Mouse (Mus musculus): ENCODE results near the gene Auts2.

Auts2 gene

DNA sequence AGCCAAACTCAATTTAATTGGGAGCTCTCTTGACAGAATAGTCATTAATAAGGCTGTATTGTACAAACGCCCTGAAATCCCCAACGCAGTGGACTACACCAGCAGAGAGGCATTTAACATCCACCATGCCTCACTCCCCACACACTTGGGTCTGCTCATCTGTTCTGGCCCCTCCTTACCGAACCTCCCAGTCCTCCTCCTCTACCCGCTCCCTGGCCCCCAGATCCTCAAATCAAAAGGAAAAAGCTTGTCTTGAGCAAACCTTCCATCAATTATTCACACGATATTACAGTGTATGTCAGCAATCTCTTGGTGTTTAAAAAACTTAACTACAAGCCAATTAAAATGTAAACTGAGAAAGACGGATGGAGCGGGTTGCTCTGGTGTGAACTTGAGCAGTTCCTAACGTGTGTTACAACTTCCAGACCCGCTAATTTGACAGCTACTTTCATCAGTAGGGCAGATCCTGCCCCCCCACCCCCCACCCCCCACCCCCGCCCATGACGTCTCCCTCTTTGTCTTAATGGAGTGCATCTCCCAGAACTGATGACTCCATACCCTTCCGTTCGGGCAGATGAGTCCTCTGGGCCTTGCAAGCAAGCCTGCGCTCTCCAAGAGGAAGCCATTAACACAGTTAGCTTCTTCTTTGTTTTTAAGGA lies 703.4 kb downstream of the Auts2 start:
- in situ Hi-C loops (cut with MseI, MboI): no loop called here

DNA sequence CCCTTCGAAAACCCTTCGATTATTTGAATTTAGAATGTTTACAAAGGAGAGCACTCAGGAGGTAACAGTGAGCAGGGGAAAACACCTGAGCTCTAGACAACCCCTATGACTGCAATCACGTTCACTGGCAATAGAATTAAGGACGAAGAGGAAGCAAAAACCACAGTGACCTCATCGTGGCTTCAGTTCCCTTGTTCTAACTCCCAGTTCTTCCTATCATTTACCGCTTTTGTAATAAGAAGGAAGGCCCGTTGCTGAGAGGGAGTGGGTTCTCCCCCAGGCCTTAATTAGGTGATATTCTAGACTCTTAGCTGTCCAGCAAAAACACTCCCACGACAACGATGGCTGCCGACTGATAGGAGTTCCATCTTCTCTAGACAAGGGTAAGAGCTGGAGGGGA lies 704.1 kb downstream of the Auts2 start:
- in situ Hi-C loops (cut with MseI, MboI): no loop called here

DNA sequence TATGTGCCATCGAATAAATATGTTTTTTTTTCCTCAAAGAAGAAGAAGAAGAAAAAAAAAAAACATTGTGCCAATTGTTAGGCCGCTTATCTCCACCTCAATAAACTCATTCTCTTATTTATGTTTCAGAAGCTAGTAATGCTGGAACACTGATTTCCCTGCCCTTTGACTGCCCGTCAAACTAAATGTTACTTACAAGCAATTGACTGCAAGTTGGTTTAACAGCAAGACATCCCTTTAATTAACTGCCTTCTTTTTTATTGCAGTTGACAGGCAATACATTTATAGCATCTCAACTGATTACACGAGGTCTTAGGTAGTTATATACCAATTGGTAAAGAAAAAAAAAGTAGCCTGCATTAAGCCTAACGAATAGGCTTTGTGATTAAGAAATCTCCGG lies 705.1 kb downstream of the Auts2 start:
- in situ Hi-C loops (cut with MseI, MboI): no loop called here

DNA sequence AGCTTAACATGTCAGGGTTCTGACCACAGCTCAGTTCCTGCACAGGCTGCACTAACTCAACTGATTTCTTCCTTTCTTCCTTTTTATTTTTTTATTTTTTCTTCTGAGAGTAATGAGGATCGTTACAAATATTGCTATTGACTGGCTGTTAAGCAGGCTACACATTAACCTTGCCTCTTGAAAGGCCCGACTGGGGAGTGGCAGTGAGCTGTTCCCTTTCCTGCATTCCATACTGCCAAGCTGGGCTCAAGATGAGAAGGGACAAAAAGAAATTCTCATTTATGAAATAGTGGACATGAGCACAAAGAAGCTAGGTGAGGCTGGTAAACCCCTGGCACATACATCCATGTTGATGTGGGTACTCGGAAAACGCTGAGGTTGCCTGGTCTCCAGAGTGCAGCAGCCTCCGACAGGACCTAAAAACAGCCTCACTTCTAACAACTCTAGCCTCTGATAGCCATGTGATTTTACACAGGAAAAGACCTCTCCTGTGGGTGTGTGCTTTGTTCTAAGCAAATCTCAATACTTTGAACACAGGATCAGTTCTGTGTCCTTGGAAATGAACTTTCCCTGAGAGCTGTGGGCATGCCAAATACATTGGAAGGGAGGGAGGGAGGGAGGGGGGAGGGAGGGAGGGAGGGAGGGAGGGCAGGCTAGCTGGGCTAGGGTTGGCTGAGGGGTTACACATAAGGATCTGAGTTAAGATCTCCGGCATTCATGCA lies 707.0 kb downstream of the Auts2 start:
- in situ Hi-C loops (cut with MseI, MboI): no loop called here

DNA sequence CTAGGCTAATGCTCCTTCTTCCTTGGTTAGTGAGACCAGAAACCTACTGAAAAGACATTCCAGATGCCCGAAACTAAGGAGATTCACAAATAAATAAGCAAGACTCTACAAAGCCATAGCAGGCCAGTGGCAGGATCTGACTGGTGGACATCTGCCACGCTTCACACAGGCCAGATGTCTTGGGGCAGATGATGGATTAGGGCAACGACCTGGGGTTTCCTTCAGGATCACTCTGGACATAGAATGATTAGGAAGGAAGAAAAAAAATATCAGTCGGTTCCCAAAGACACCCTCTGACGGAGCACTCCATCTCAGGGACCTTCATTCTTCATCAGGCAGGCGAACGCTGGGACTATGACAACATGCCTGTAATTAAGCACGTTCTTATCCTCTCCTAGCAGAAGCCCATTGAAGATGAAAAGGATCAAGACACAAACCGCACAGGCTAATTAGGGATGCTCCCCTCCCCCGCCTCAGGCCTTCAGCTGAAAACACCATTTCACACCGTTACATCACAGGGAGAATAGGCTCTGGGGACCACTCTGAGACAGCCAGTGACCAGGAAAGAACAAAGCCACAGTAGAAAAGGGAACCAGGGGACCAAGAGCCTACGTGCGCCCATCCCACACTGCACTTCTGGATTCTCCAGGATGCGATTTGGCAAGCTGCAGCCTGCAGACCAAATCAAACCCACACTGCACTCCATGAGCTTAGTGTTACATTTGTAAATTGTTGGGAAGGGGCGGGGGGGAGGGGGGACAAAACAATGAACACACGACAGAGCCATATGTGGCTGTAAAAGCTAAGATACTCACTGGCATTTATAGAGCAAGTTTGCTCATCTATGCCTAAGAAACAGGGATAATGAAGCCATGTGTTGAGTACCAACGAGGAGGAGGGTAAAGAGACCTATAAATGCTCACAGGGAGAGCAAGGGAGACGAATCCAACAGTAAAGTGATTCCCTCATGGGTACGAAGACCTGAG lies 710.0 kb downstream of the Auts2 start:
- in situ Hi-C loops (cut with MseI, MboI): no loop called here

DNA sequence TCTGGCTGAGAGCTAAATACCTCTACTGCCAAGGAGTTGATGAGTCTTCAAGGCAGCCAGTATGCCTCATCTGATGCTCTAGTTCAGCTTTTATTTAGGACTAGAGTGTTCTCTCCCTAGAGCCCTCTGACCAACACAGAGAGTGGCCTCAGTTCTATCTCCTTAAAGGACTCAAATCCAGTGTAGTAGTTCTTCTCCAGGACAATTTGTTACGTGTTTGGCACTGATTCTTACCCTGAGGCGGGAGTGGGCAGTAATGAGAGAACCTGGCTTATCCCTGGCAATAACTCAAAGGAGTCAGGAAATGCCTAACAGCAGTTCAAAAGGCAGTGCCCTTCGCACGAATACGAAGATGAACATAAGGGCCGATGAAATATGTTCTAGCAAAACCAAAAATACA lies 713.0 kb downstream of the Auts2 start:
- in situ Hi-C loops (cut with MseI, MboI): no loop called here

DNA sequence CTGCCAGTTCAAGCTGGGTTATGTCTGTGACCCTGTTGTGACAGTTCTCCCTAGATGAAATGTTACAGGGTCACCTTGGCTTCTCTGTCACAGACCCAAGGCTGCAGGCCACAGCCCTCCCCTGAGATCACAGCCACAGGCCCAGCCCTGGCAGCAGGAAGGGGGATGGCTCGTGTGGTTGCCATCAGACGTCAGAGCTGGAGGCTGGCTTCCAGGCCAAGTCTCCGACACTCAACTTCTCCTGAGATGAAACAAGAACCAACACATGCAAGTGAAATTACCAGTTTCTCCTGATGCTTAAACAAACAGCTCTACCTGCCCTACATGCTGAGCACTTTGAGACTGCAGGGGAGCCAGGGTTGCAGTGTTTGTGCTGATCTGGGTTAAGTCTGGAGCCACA lies 713.9 kb downstream of the Auts2 start:
- in situ Hi-C loops (cut with MseI, MboI): no loop called here

DNA sequence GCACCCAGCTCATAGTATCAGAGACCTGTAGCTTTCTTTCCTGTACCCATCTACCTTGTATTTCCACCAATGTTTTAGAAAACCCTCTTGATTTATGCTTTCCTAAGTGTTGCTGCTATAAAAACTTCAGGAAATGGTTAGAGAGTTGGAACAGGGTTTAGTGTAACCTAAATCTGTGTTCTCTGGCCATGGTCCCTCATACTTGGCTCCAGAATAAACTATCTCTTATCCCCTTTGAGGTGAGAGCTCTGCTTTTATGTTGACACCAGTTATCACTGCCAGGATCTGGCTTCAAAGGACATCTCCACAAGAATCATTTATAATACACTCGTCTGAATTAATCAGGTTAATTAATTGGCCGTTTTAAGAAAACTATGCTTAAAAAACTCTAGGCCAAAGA lies 714.5 kb downstream of the Auts2 start:
- in situ Hi-C loops (cut with MseI, MboI): no loop called here

DNA sequence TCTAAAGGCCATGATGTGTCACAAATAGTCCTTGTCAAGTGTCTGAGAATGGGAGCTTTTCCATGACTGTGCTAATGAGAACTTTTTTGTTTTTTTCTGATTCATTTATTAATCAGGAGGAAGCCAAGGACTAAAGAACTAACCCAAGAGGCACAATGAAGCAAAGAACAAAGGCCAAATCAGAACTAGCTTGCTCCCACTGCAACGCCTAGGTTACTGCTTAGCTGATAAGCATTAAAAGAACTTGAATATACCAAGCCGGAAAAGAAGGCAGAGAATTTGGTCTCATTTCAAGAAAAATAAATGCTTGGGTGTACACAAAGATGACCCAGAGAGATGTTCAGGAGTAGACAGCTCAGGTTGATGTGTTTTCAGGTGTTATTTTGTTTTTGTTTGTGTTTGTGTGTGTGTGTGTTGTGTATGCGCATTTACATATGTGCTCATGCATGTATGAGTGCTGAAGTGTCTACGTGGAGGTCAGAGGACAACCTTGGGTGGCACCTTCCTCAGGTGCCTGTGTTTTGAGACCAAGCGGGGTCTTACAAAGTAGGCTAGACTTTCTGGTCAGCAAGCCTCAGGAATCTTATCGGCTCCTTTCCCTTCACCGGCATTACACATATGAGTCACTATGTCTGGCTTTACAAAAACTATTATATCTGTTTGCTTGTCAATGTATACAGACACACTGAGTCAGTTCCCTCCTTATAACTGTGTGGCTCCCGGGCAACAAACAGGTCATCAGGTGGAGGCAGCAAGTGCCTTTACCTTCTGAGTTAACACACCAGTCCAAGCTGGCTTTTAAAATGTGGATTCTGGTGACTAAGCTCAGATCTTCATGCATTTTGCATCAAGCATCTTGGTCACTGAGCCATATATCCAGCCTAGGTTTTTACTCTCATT lies 716.5 kb downstream of the Auts2 start:
- in situ Hi-C loops (cut with MseI, MboI): no loop called here

DNA sequence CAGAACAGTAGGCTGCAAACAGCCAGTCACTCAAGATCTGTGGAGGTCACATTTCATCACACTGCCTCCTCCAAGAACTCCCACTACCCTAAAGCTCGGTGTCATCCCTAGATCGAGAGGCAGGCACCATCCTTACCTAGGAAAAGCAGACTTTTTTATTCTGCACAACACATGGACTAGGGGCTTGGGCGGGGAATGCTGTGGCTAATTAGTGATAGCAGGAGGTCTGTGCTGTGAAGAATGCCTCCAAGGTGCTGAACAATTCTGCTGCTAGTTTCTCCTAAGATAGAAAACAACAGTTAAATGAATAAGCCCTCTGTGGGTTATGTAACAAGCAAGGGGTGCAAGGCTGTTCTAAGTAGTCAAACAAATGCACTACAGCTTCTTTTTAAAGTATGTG lies 717.7 kb downstream of the Auts2 start:
- in situ Hi-C loops (cut with MseI, MboI): no loop called here

DNA sequence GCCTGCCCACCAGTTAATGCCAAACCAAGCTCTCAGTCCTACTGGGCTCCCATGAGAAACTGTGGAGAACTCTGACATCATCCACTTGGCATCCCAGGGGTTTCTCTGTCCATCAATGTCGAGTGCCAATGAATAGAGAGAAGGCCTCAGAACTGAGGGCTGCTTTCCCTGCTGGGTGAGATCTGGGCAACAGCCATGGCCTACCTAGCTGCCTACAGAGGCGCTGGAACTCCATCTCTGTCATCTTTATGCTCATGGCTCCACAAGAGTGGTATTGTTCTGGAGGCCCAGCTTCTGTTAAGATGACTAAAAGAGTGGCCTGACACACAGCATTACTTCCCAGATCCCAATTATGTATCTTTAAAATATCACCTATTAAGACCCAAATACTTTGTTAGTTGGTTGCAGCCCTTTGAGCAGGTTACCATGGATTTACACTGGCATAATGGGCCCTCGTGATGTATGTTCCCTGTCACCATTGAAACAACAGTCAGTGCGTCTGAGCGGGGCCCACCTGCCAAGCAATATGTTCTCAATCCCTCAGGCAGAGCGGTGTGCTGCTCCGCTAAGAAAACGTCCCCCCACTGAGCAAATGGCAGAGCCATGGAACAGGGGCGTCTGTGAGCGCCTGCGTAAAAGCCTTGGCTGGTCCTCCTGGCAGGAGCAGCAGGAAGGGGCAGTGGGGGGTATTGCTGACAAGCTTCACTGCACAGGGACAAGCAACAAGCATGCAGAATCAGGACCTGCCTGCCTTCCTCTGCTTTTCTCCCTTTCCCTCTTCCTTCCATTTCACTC lies 718.8 kb downstream of the Auts2 start:
- in situ Hi-C loops (cut with MseI, MboI): no loop called here

DNA sequence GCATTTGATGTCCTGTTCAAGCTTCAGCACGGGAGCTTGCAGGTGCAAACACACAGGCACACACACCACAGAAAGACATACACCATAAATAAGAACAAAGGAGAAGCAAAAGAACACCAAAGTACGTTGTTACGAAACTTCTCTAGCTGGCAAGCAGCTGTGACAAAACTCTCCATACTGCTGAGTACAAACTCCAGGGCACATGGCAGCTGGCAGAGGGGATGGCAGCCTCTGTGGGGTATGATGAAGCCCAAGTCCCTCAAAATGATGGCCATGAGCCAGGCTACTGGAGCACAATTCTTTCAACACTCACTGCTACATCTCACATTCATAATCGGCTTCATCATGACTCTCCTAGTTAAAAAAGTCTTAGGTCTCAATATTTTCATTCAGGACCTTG lies 721.7 kb downstream of the Auts2 start:
- in situ Hi-C loops (cut with MseI, MboI): no loop called here

DNA sequence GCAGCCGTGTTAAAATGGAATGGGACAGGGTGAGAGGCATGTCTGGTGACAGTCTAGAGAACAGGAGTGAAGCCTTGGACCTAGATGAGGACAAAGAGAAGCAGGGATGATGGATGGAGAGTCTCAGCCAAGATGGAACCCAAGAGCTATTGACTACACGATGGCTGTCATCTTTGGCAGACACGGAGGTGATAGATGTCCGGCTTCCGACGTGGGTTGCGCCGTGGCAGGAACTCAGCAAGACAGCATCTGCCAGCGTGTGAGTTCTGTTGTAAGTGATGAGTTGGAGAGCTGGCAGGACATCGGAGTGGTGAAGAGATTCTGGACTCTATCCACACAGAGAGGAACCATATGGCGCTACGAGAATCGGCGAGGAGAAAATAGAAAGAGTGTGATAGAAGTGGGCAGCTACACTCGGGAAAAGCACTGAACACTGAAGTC lies 723.9 kb downstream of the Auts2 start:
- in situ Hi-C loops (cut with MseI, MboI): no loop called here

DNA sequence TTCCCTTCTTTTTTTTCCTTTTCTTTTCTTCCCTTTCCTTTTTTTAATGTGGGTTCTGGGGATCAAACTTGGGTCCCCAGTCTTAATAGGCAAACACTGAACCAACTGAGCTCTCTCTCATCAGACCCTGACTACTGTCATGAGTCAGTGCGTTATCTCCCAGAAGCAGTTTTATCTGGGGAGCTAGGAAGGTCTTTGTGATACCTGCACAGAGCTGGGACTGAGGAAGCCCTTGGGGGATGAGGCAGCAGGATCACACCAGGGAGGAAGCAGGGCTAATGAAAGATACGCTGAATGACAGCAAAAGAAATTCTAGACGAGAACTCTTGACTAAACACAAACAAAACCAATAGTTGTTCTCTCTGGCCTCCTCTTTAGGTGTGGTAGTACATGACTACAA lies 727.6 kb downstream of the Auts2 start:
- in situ Hi-C loops (cut with MseI, MboI): no loop called here

DNA sequence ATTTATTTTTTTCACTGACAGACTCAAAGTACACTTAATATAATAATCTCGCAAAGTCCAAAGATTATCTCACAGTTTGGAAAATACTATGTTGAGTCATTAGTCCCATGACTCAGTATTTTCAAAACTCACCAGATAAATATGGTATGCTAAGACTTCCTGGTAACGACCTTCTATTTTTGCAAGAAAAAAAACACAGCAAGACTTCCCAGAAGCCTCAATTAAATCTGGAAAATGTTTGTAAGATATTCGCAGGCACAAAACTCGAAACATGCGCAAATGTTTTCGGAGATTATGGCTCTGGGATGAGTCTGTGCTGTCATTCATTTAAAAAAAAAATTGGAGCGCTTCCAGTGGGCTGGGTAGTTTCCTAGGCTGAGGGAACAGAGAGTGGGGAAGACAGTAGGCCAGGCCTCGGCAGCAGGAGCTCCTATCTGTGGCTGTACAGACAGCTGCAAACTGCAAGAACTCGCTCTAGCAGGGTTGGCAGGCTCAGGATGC lies 728.6 kb downstream of the Auts2 start:
- in situ Hi-C loops (cut with MseI, MboI): no loop called here

DNA sequence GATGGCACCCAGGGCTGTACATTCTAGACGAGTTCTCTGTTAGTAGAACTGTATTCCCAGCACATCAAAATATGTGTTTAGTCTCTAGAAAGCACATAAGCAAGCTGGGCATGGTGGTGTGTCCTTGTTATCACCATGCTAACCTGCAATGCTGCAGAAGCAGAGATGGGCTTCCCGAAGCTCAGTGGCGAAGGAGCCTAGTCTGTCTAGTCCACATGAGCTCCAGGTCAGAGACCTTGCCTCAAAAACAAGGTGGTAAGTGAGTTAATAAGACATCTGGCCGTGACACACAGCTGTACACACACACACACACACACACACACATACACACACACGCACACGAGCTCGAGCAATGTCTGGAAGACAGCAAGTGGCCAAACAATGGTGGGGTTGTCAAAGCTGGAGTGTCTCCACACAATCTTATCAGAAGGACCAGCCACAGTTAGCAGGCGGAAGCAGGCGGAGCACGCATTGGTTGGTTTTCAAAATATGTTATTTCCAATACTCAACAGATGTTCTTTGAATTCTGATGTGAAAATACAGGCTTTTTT lies 729.1 kb downstream of the Auts2 start:
- in situ Hi-C loops (cut with MseI, MboI): no loop called here

DNA sequence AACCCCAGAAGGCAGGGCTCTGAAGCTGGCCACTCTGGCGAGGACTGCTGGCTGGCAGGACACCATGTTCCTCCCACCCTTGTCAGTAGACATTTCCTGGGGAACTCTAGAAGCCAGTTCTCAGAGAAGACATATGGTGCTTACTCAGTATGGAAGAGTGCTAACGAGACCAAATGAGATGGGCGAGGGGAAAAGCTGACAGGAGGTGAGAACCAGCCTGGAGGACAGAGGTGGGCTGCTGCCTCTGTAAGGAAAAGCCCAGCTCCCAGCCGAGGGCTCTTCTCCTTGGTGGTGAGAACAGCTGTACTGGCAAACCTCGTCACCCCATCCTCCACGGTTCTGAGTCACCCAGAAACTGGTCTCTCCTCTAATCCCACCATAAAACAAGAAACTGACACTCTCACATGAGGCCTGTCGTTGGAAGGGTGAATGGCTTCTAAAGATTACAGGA lies 729.8 kb downstream of the Auts2 start:
- in situ Hi-C loops (cut with MseI, MboI): no loop called here

DNA sequence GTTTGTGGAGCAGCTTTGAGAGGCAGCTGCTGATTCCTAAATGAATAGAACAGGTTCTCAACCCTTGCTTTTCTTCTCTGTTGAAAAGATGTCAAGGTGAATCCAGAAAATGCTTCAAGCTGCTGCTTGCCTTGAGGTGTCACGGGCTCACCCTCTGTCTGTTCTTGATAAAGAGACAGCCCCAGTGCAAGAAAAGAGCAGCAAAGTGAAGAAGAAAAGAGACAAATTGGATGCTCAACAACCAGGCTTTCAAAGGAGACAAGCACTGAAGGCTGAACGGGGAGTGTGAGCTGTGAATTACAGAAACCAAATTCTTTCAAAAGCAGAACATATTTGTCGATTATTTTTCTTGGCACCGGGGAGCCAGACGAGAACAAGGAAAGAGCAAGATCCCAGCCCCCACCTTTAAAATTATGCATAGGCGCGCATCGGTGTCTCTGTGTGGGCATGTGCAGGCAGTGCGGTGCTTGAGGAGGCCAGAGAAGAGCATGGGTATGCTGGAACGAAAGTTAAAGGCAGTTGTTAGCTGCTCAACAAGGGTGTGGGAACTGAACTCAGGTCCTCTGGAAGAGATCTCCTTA lies 730.6 kb downstream of the Auts2 start:
- in situ Hi-C loops (cut with MseI, MboI): no loop called here

DNA sequence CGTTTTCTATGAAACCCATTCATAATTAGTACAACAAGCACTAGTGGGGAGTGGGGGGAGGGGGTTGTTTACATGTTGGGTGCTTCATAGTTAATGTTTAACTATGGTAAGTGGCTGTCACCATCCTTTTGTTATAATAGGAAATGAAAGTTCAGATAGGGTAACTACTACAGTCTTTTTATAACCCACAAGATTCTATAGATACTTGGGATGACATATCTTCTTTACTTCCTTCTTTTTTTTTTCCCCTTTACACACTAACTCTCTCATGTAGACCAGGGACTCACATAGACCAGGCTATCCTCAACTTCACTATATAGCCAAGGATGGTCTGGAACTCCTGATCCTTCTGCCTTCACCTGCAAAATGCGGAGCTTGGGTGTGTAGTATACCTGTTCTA lies 736.8 kb downstream of the Auts2 start:
- in situ Hi-C loops (cut with MseI, MboI): no loop called here

DNA sequence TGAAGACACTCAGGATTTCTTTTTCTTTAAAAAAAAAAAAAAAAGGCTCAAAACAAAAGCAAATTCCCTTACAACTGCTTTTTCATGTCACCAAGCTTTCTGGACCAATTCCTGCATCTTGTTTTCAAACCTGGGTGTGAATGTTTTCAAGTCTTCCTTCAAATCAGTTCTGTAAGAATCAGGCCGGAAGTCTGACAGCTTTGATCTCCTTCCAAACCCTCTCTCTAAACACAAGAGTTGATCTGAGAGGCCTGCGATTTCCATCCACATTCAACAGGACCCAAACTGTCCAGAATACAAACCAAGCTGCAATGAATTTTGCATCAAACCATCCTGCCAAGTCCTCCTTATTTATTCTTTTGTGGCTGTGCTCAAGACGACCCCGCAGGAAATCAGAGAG lies 737.9 kb downstream of the Auts2 start:
- in situ Hi-C loops (cut with MseI, MboI): no loop called here
